Mouse (Mus musculus): Measurements from ENCODE around the gene Kcnc3. TPM values are rescaled to one million over a fixed set of nuclear protein-coding genes. Genes with fewer than 3 reads are reported as not detected.

Kcnc3 gene
- polyA plus RNA-seq, 1 experiment from 2014 or later, result 0.20 TPM

- TF ChIP-seq CTCF (IDR thresholded peaks at IDR 0.05; ENCODE audit: low read depth), result no peak
- H3K27ac ChIP-seq (ENCODE audit: low read depth, low read length), result no peak overlapping the region
- ATAC-seq, result no peak
- peaks cover 31% of the 10 kb centered on the region for H3K27me3 ChIP-seq (replicated peaks; ENCODE audit: control insufficient read depth, insufficient read depth, low read length)
- H3K4me2 ChIP-seq (replicated peaks; ENCODE audit: low read depth), result no peak overlapping the region
- H3K36me3 ChIP-seq (ENCODE audit: control insufficient read depth, insufficient read depth), result peaks cover 22% of the 10 kb centered on the region
- no peak overlapping the region for H3K4me3 ChIP-seq (ENCODE audit: low read depth, low read length)
- 4% methylated on average over 20 of the region's 20 CpGs for WGBS
- H3K4me1 ChIP-seq (replicated peaks; ENCODE audit: control insufficient read depth, insufficient read depth, low read length), result no peaks in the 10 kb centered on the region
- H3K9me3 ChIP-seq (ENCODE audit: control insufficient read depth), result no peaks in the 10 kb centered on the region
- no peak overlapping the region for H3K9ac ChIP-seq (ENCODE audit: low read depth, low read length)
Measured at GRCm38 (mm10) chr7:44603186-44603855, 12.9 kb downstream of the Kcnc3 start.

GRCm38 (mm10) chr7:44604139-44604606, 13.7 kb downstream of the Kcnc3 start:
- no peaks in the 10 kb centered on the region for H3K4me1 ChIP-seq (replicated peaks; ENCODE audit: control insufficient read depth, insufficient read depth, low read length)
- H3K4me2 ChIP-seq (replicated peaks; ENCODE audit: low read depth), result peak overlapping the region; percentile 47
- no peak overlapping the region; the same call in 1 of the 2 replicates for H3K9ac ChIP-seq (ENCODE audit: low read depth, low read length)
- no peak overlapping the region for H3K27ac ChIP-seq (ENCODE audit: low read depth, low read length)
- H3K4me3 ChIP-seq (ENCODE audit: low read depth, low read length), result peak overlapping the region; percentile 2; the same call in 1 of the 2 replicates
- WGBS, result 1% methylated on average over 22 of the region's 25 CpGs
- ATAC-seq, result no peak
- peaks cover 31% of the 10 kb centered on the region for H3K27me3 ChIP-seq (replicated peaks; ENCODE audit: control insufficient read depth, insufficient read depth, low read length)
- TF ChIP-seq CTCF (IDR thresholded peaks at IDR 0.05; ENCODE audit: low read depth), result peak; percentile 25; the same call in 1 of the 2 replicates
- H3K9me3 ChIP-seq (ENCODE audit: control insufficient read depth), result no peaks in the 10 kb centered on the region
- peaks cover 30% of the 10 kb centered on the region for H3K36me3 ChIP-seq (ENCODE audit: control insufficient read depth, insufficient read depth)

- Histone ChIP-seq H3K27me3 (replicated peaks; ENCODE audit: control insufficient read depth, insufficient read depth, low read length) (peaks cover 31% of the 10 kb centered on the region), H3K9me3 (ENCODE audit: control insufficient read depth) (no peaks in the 10 kb centered on the region), H3K4me3 (ENCODE audit: low read depth, low read length) (no peak overlapping the region), H3K4me2 (replicated peaks; ENCODE audit: low read depth) (peak overlapping the region; percentile 47), H3K27ac (ENCODE audit: low read depth, low read length) (no peak overlapping the region), H3K4me1 (replicated peaks; ENCODE audit: control insufficient read depth, insufficient read depth, low read length) (no peaks in the 10 kb centered on the region), H3K9ac (ENCODE audit: low read depth, low read length) (no peak overlapping the region; the same call in 1 of the 2 replicates), H3K36me3 (ENCODE audit: control insufficient read depth, insufficient read depth) (peaks cover 31% of the 10 kb centered on the region)
- no peak for ATAC-seq
- TF ChIP-seq CTCF (IDR thresholded peaks at IDR 0.05; ENCODE audit: low read depth), result no peak
- 11% methylated on average over 8 of the region's 8 CpGs for WGBS
Measured at GRCm38 (mm10) chr7:44604619-44605018, 14.2 kb downstream of the Kcnc3 start.

- H3K4me1 ChIP-seq (replicated peaks; ENCODE audit: control insufficient read depth, insufficient read depth, low read length), result no peaks in the 10 kb centered on the region
- H3K27ac ChIP-seq (ENCODE audit: low read depth, low read length), result no peak overlapping the region
- no peak overlapping the region for H3K4me2 ChIP-seq (replicated peaks; ENCODE audit: low read depth)
- peaks cover 31% of the 10 kb centered on the region for H3K27me3 ChIP-seq (replicated peaks; ENCODE audit: control insufficient read depth, insufficient read depth, low read length)
- ATAC-seq, result no peak
- TF ChIP-seq CTCF (IDR thresholded peaks at IDR 0.05; ENCODE audit: low read depth), result no peak
- H3K9me3 ChIP-seq (ENCODE audit: control insufficient read depth), result no peaks in the 10 kb centered on the region
- no peak overlapping the region for H3K4me3 ChIP-seq (ENCODE audit: low read depth, low read length)
- H3K9ac ChIP-seq (ENCODE audit: low read depth, low read length), result no peak overlapping the region
- H3K36me3 ChIP-seq (ENCODE audit: control insufficient read depth, insufficient read depth), result peaks cover 38% of the 10 kb centered on the region
- 49% methylated on average over 7 of the region's 7 CpGs for WGBS
Measured at GRCm38 (mm10) chr7:44605436-44605835, 15.0 kb downstream of the Kcnc3 start.

- Histone ChIP-seq H3K27me3 (replicated peaks; ENCODE audit: control insufficient read depth, insufficient read depth, low read length) (peaks cover 29% of the 10 kb centered on the region), H3K9ac (ENCODE audit: low read depth, low read length) (no peak overlapping the region)
- peak; percentile 83 for ATAC-seq
Measured at GRCm38 (mm10) chr7:44606171-44606901, 15.9 kb downstream of the Kcnc3 start.

GRCm38 (mm10) chr7:44612192-44612591, 21.7 kb downstream of the Kcnc3 start:
- ATAC-seq, result no peak
- Histone ChIP-seq H3K27me3 (replicated peaks; ENCODE audit: control insufficient read depth, insufficient read depth, low read length) (no peaks in the 10 kb centered on the region), H3K4me2 (replicated peaks; ENCODE audit: low read depth) (no peak overlapping the region), H3K36me3 (ENCODE audit: control insufficient read depth, insufficient read depth) (peaks cover 61% of the 10 kb centered on the region), H3K9me3 (ENCODE audit: control insufficient read depth) (no peaks in the 10 kb centered on the region), H3K4me1 (replicated peaks; ENCODE audit: control insufficient read depth, insufficient read depth, low read length) (no peaks in the 10 kb centered on the region), H3K27ac (ENCODE audit: low read depth, low read length) (no peak overlapping the region), H3K9ac (ENCODE audit: low read depth, low read length) (no peak overlapping the region), H3K4me3 (ENCODE audit: low read depth, low read length) (no peak overlapping the region)
- TF ChIP-seq CTCF (IDR thresholded peaks at IDR 0.05; ENCODE audit: low read depth), result no peak
- 81% methylated on average over 7 of the region's 7 CpGs for WGBS

More at GRCm38 (mm10) chr7:44606171-44606901, 15.9 kb downstream of the Kcnc3 start:
- TF ChIP-seq CTCF (IDR thresholded peaks at IDR 0.05; ENCODE audit: low read depth), result no peak
- 15% methylated on average over 29 of the region's 29 CpGs for WGBS
- peaks cover 42% of the 10 kb centered on the region for H3K36me3 ChIP-seq (ENCODE audit: control insufficient read depth, insufficient read depth)
- H3K4me3 ChIP-seq (ENCODE audit: low read depth, low read length), result no peak overlapping the region
- H3K4me2 ChIP-seq (replicated peaks; ENCODE audit: low read depth), result no peak overlapping the region
- H3K27ac ChIP-seq (ENCODE audit: low read depth, low read length), result no peak overlapping the region
- H3K4me1 ChIP-seq (replicated peaks; ENCODE audit: control insufficient read depth, insufficient read depth, low read length), result no peaks in the 10 kb centered on the region
- H3K9me3 ChIP-seq (ENCODE audit: control insufficient read depth), result no peaks in the 10 kb centered on the region

All from intestine, postnatal 0 days (tissue).